ENCODE assay signal across 8 mouse cellular contexts in genomic region chr12:32897199-32898120, GRCm38 (mm10). TPM values are rescaled to one million over a fixed set of nuclear protein-coding genes. Genes with fewer than 3 reads are reported as not detected.
A peak's percentile ranks its signal among the peaks of the same experiment; 100 is the strongest.
DNase-seq lines count a peak whose midpoint lies in the region; ATAC-seq lines count a peak whose summit lies in the region.

No protein-coding gene starts in this region.

- peak; percentile 40 for DNase-seq in WW6 (ENCODE audit: low read depth, low spot score)
- DNase-seq in cerebellum, postnatal 36 days: peak; percentile 91 to 96
- DNase-seq in gastrocnemius, adult 18-20 months (ENCODE audit: low spot score): peak; percentile 93
- DNase-seq in hindlimb bud, embryonic 11.5 days (ENCODE audit: extremely low spot score, low read depth, low spot score): peak; percentile 78
- DNase-seq in left cerebral cortex, adult 18-20 months (ENCODE audit: low spot score in 2 of 2): peak; percentile 89 to 93
- DNase-seq in right cerebral cortex, postnatal 14 days: peak; percentile 87
- DNase-seq in urinary bladder, postnatal 14 days (ENCODE audit: low spot score): peak; percentile 89

- ATAC-seq in megakaryocyte-erythroid progenitor cell, adult 5-6 weeks (replicated peaks; ENCODE audit: low FRiP score, low TSS enrichment, poor library complexity, severe bottlenecking): peak; percentile 94

RNA-seq across cellular contexts. Expression of gene Sypl, which starts 56.2 kb away (rescaled TPM):
- total RNA-seq in gastrocnemius, adult 18-20 months (2021): 100 to 1,000 TPM; 168 to 201 TPM
- total RNA-seq in left cerebral cortex, adult 18-20 months (2021): 10 to 100 TPM; 37.0 to 37.7 TPM
- 34.3 and 36.1 TPM in 2 replicates for total RNA-seq in megakaryocyte-erythroid progenitor cell, adult 5-6 weeks (2014; fragmentation: Nextera tagmentation)
- total RNA-seq in megakaryocyte-erythroid progenitor cell, adult 5-6 weeks (2017): 33.3 and 53.2 TPM in 2 replicates

Comparison
In these comparisons a context has a peak if more than half of its experiments do, and no peak if none do; other contexts are left out.
1. Peak in every context shown above with its lines: DNase-seq and ATAC-seq.
2. DNase-seq: peak in every context shown above with its lines; median percentile 94 in cerebellum, postnatal 36 days; 93 in gastrocnemius, adult 18-20 months; 91 in left cerebral cortex, adult 18-20 months; 89 in urinary bladder, postnatal 14 days; 87 in right cerebral cortex, postnatal 14 days; 78 in hindlimb bud, embryonic 11.5 days; 40 in WW6.